14 mouse cellular contexts compared by ENCODE assay signal in genomic region chr11:76351624-76352011, GRCm38 (mm10). TPM values are rescaled to one million over a fixed set of nuclear protein-coding genes. Genes with fewer than 3 reads are reported as not detected.
DNase-seq lines count a peak whose midpoint lies in the region; ATAC-seq and TF ChIP-seq lines count a peak whose summit lies in the region.
"Had no signal": no experiment of that assay in that cellular context is flagged by ENCODE, and none has a peak within 500 bp of the region (broad histone marks: within the 10 kb centered on the region; RNA-seq: fewer than 3 reads in every experiment).

No protein-coding gene starts in this region.

- H3K27ac ChIP-seq in forebrain, embryonic 12.5 days = peak overlapping the region; percentile 60
- H3K27ac ChIP-seq in forebrain, postnatal 0 days (ENCODE audit: low read depth, low read length) = no peak overlapping the region
- H3K27ac ChIP-seq in hindbrain, embryonic 15.5 days (replicated peaks) = peak overlapping the region; percentile 57; the same call in 1 of the 2 replicates
- no peak overlapping the region for H3K27ac ChIP-seq in layer of hippocampus, adult 2 months
- H3K27ac ChIP-seq: heart, embryonic 13.5 days; liver, embryonic 13.5 days had no signal

- no peak overlapping the region for H3K4me3 ChIP-seq in forebrain, embryonic 12.5 days (replicated peaks)
- H3K4me3 ChIP-seq in forebrain, postnatal 0 days (ENCODE audit: low read depth, low read length) = no peak overlapping the region
- no peak overlapping the region for H3K4me3 ChIP-seq in hindbrain, embryonic 15.5 days
- no peak overlapping the region for H3K4me3 ChIP-seq in layer of hippocampus, adult 2 months
- H3K4me3 ChIP-seq: heart, embryonic 13.5 days; liver, embryonic 13.5 days had no signal

- no peaks in the 10 kb centered on the region for H3K36me3 ChIP-seq in forebrain, embryonic 12.5 days (replicated peaks)
- H3K36me3 ChIP-seq in forebrain, postnatal 0 days (ENCODE audit: insufficient read depth) = no peaks in the 10 kb centered on the region
- no peaks in the 10 kb centered on the region for H3K36me3 ChIP-seq in hindbrain, embryonic 15.5 days
- H3K36me3 ChIP-seq: heart, embryonic 13.5 days; liver, embryonic 13.5 days had no signal

- H3K27me3 ChIP-seq in forebrain, embryonic 12.5 days = no peaks in the 10 kb centered on the region
- no peaks in the 10 kb centered on the region for H3K27me3 ChIP-seq in forebrain, postnatal 0 days (ENCODE audit: insufficient read depth, low read length)
- no peaks in the 10 kb centered on the region for H3K27me3 ChIP-seq in hindbrain, embryonic 15.5 days
- H3K27me3 ChIP-seq: heart, embryonic 13.5 days; liver, embryonic 13.5 days had no signal

- no peak for ATAC-seq in forebrain, embryonic 12.5 days (ENCODE audit: low FRiP score)
- no peak for ATAC-seq in forebrain, postnatal 0 days
- no peak for ATAC-seq in hindbrain, embryonic 15.5 days (ENCODE audit: low FRiP score, low read depth)
- no peak for ATAC-seq in inflammation-experienced regulatory T-cells, adult 6 months
- ATAC-seq: intestine, embryonic 16.5 days had no signal

- no peak for DNase-seq in forebrain, postnatal 0 days
- peak; percentile 15 for DNase-seq in thymus, postnatal 4 days
- no peak for DNase-seq in thymus, adult 18-20 months
- DNase-seq in layer of hippocampus, adult 2 months (ENCODE audit: low spot score in 2 of 2) = no peak
- no peak for DNase-seq in thymus, postnatal 36 days
- DNase-seq: adrenal gland, postnatal 36 days; cerebellum, adult 11 months; liver, embryonic 13.5 days; right cerebral cortex, postnatal 25 days had no signal

- 11% methylated on average over 3 of the region's 3 CpGs for WGBS in forebrain, embryonic 12.5 days
- WGBS in forebrain, postnatal 0 days = 30% methylated on average over 3 of the region's 3 CpGs
- 12% methylated on average over 3 of the region's 3 CpGs for WGBS in hindbrain, embryonic 15.5 days

- H3K4me1 ChIP-seq in forebrain, embryonic 12.5 days = peaks cover 71% of the 10 kb centered on the region
- 0 out of 2 replicates have a peak, but pooled peaks cover 3% of the 10 kb centered on the region for H3K4me1 ChIP-seq in forebrain, postnatal 0 days (ENCODE audit: insufficient read depth)
- peaks cover 57% of the 10 kb centered on the region for H3K4me1 ChIP-seq in hindbrain, embryonic 15.5 days (replicated peaks)

- H3K4me2 ChIP-seq in forebrain, embryonic 12.5 days = no peak overlapping the region
- no peak overlapping the region for H3K4me2 ChIP-seq in forebrain, postnatal 0 days (ENCODE audit: low read depth)
- no peak overlapping the region for H3K4me2 ChIP-seq in hindbrain, embryonic 15.5 days
- H3K4me2 ChIP-seq: heart, embryonic 13.5 days; liver, embryonic 13.5 days had no signal

- H3K9me3 ChIP-seq in forebrain, embryonic 12.5 days = no peaks in the 10 kb centered on the region
- no peaks in the 10 kb centered on the region for H3K9me3 ChIP-seq in forebrain, postnatal 0 days (ENCODE audit: low read length)
- H3K9me3 ChIP-seq in hindbrain, embryonic 15.5 days = no peaks in the 10 kb centered on the region
- H3K9me3 ChIP-seq: heart, embryonic 13.5 days; liver, embryonic 13.5 days had no signal

- no peak for TF ChIP-seq CTCF in forebrain, postnatal 0 days (IDR thresholded peaks at IDR 0.05; ENCODE audit: low read depth)
- TF ChIP-seq CTCF in layer of hippocampus, adult 2 months (conservative IDR thresholded peaks at IDR 0.05) = no peak

- no peak overlapping the region for H3K9ac ChIP-seq in forebrain, embryonic 12.5 days
- H3K9ac ChIP-seq in forebrain, postnatal 0 days = no peak overlapping the region
- no peak overlapping the region for H3K9ac ChIP-seq in hindbrain, embryonic 15.5 days
- H3K9ac ChIP-seq: heart, embryonic 13.5 days; liver, embryonic 13.5 days had no signal

RNA-seq across cellular contexts. Expression of gene Nxn, which starts 47.3 kb away (rescaled TPM):
- polyA plus RNA-seq in forebrain, embryonic 12.5 days (2016; fragmentation: Nextera tagmentation; extraction: Ambion mirVana) = 48.4 and 58.6 TPM in 2 replicates
- 19.0 and 22.1 TPM in 2 replicates for total RNA-seq in forebrain, postnatal 0 days (2014; rRNA removed)
- polyA plus RNA-seq in forebrain, postnatal 0 days (2015; fragmentation: Nextera tagmentation; extraction: Ambion mirVana) = 10.7 and 12.7 TPM in 2 replicates
- polyA plus RNA-seq in hindbrain, embryonic 15.5 days (2015; fragmentation: Nextera tagmentation; extraction: Ambion mirVana) = 26.1 and 27.5 TPM in 2 replicates
- 1 to 10 TPM; 1.1 to 2.0 (median 1.6) TPM for polyA plus RNA-seq in inflammation-experienced regulatory T-cells, adult 6 months (2017; shearing (Covaris generic))
- total RNA-seq in layer of hippocampus, adult 2 months (2021) = 10 to 100 TPM; 11.6 to 12.2 TPM

RNA-seq across cellular contexts. Expression of gene Timm22, which starts 55.1 kb away (rescaled TPM):
- 103 and 109 TPM in 2 replicates for polyA plus RNA-seq in forebrain, embryonic 12.5 days (2016; fragmentation: Nextera tagmentation; extraction: Ambion mirVana)
- 48.6 and 56.6 TPM in 2 replicates for total RNA-seq in forebrain, postnatal 0 days (2014; rRNA removed)
- 93.2 and 98.2 TPM in 2 replicates for polyA plus RNA-seq in forebrain, postnatal 0 days (2015; fragmentation: Nextera tagmentation; extraction: Ambion mirVana)
- polyA plus RNA-seq in hindbrain, embryonic 15.5 days (2015; fragmentation: Nextera tagmentation; extraction: Ambion mirVana) = 91.9 and 103 TPM in 2 replicates
- polyA plus RNA-seq in inflammation-experienced regulatory T-cells, adult 6 months (2017; shearing (Covaris generic)) = 10 to 100 TPM; 60.7 to 86.9 (median 76.3) TPM
- total RNA-seq in layer of hippocampus, adult 2 months (2021) = 10 to 100 TPM; 28.6 to 29.4 TPM

Comparison
In these comparisons a context has a peak if more than half of its experiments do, and no peak if none do; other contexts are left out.
1. H3K27ac ChIP-seq: peak in forebrain, embryonic 12.5 days (single experiment) and hindbrain, embryonic 15.5 days (single experiment); none in forebrain, postnatal 0 days (single experiment) and layer of hippocampus, adult 2 months (single experiment).